Mouse (Mus musculus): ENCODE measurements around the gene Fkbp14.

Gene Fkbp14

DNA sequence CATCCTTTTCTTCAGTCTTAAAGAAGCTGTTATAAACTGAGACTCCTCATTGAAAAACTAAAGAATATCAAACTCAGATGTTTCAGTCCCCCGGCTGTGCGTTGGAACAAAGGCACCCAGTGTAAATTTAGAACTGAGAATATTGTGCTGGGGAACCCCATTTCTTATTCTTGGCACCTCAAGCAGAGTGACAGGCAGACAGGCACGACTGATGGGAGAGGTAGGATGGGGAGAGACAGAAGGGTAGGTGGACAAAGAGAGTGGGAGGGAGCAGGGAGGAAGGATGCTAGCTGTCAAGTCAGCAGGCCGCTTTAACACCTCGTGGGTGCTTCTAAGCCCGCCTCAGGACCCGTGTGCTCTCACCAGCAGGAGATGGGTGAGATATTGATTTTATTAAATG is 54.3 kb downstream of the Fkbp14 start:
- DNase-seq, result no peak

- DNase-seq, result no peak
Measured at GRCm38 (mm10) chr6:54540252-54540887, 56.7 kb downstream of the Fkbp14 start.

GRCm38 (mm10) chr6:54539396-54539795 is 57.7 kb downstream of the Fkbp14 start:
- no peak for DNase-seq

- DNase-seq, result no peak
Measured at GRCm38 (mm10) chr6:54538773-54539173, 58.3 kb downstream of the Fkbp14 start.

DNA sequence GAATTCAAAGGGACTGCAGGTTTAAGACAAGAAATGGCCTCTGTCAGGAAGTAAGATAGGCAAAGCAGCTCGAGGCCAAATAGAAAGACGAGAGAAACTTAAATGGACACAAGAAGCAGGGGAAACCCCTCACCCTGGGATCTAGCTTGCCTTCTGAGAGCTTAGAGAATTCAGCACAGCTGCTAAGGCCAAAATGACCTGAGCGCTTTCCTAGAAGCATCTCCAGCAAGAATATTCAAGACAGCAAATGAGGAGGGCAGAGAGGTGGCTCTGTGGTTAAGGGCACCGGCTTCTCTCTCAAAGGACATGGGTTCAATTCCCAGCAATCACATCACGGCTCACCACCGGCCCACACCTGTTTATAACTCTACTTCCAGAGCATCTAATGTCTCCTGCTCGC is 60.1 kb downstream of the Fkbp14 start:
- DNase-seq, result no peak

DNA sequence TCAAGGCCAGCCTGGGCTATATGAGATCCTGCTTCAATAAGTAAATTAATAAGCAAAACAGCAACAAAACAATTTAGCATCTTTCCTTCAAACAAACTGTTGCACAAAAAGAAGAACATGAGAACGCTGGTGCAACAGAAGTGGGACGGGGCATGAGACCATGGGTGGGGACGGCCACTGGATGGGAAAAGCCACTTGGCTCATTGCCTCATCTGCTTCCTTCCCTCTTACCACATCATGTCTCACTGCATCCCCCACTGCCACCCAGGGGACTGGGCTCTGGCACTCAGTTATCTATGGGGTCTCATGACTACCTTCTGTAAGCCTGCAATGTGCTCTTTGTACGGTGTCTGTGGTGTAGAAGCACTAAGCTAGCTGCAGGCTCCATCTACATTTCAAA is 61.6 kb downstream of the Fkbp14 start:
- no peak for DNase-seq

GRCm38 (mm10) chr6:54531048-54531481 is 66.0 kb downstream of the Fkbp14 start:
- DNase-seq, result no peak

DNA sequence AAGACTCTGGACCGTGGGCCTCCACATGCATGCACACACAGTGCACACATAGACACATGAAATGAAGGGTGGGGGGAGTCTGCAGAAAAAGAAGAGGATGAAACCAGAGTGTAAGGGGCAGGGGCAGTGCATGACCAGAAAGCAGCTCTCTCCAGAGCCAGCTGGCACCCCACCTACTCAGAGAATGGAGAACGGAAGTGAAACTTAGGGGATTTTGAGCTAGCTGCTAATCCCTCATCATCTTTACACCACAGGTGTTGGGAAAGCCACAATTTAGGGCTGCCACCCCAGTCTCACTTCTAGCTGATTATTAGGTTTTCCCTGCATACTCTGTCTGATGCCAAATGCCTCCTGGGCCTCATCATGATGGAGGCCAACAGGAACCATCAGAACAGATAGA is 66.9 kb downstream of the Fkbp14 start:
- no peak for DNase-seq

DNA sequence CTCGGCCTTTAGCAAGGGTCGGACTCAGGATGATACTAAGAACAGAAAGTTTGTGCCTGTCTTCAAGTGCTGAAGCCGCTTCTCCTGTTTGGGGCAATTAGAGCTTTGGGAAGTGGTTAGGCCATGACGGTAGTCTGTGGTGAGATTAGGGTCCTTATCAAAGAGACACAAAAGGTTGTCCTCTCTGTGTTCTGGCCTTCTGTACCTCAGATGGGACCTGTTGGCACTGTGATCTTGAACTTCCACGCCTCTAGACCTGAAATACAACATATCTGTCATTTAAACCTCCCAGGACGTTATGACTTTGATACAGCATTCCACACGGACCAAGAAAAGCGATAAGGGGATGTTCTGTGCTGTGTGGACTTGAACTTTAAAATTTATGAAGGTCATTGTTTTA is 68.4 kb downstream of the Fkbp14 start:
- DNase-seq, result no peak
